Mouse (Mus musculus): Measurements from ENCODE around the gene Rab3c. TPM values are rescaled to one million over a fixed set of nuclear protein-coding genes. Genes with fewer than 3 reads are reported as not detected.

Rab3c gene
- polyA plus RNA-seq, 1 experiment: not detected

DNA sequence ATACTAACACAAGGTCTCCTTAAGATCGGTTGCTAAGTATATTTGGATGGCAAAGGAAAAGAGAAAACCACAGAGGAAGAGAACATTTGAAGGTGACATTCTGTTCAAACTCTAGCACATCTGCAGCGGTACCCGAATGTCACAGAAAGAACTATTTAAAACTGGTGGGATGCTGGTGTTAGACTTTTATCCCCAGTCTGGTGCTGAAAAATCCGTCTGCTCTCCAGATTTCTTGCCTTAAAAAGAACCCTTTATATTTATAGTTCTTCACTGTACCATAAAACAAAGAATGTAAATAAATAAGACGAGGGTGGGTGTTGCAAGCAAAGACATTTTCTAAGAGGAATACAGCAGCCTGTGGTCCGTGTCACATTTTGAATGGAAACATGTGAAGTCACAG lies 105.1 kb downstream of the Rab3c start:
- Histone ChIP-seq H3K27ac (ENCODE audit: insufficient read depth, low read length) (no peak overlapping the region), H3K4me3 (ENCODE audit: low read depth, low read length) (no peak overlapping the region), H3K27me3 (ENCODE audit: control insufficient read depth, insufficient read depth, low read length, poor library complexity, severe bottlenecking) (no peaks in the 10 kb centered on the region), H3K9me3 (replicated peaks; ENCODE audit: control insufficient read depth, insufficient read depth, low read length, poor library complexity, severe bottlenecking) (no peaks in the 10 kb centered on the region), H3K4me1 (ENCODE audit: control insufficient read depth, insufficient read depth, low read length) (no peaks in the 10 kb centered on the region), H3K9ac (ENCODE audit: low read depth, poor library complexity, severe bottlenecking) (no peak overlapping the region), H3K36me3 (ENCODE audit: control insufficient read depth, insufficient read depth, low read length, poor library complexity, severe bottlenecking) (no peaks in the 10 kb centered on the region)
- TF ChIP-seq POLR2A (IDR thresholded peaks at IDR 0.05; ENCODE audit: insufficient read depth, low read length) (no peak), EP300 (IDR thresholded peaks at IDR 0.05; ENCODE audit: insufficient read depth, low read depth, low read length) (no peak), CTCF (IDR thresholded peaks at IDR 0.05; ENCODE audit: low read depth, low read length) (no peak)

DNA sequence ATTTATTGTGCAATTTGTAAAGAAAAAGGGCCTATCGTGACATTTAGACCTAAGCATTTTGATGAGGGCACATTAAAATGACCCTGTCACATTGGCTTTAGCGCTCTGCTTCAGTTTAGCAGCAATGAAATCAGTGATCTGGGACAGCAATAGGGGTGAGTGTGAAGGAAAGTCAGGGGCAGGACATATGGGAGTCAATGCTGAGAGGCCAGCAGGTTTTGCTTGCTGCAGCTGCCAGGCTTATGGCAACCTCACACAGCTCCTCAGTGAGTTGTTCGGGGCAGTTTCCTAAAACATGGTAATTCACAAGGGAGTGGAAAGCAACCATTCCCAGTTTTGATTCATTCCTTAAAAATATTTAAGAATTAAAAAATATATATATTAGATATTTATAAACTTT lies 111.1 kb downstream of the Rab3c start:
- Histone ChIP-seq H3K9me3 (replicated peaks; ENCODE audit: control insufficient read depth, insufficient read depth, low read length, poor library complexity, severe bottlenecking) (no peaks in the 10 kb centered on the region), H3K4me3 (ENCODE audit: low read depth, low read length) (no peak overlapping the region), H3K9ac (ENCODE audit: low read depth, poor library complexity, severe bottlenecking) (no peak overlapping the region), H3K27ac (ENCODE audit: insufficient read depth, low read length) (no peak overlapping the region), H3K27me3 (ENCODE audit: control insufficient read depth, insufficient read depth, low read length, poor library complexity, severe bottlenecking) (no peaks in the 10 kb centered on the region), H3K36me3 (ENCODE audit: control insufficient read depth, insufficient read depth, low read length, poor library complexity, severe bottlenecking) (no peaks in the 10 kb centered on the region), H3K4me1 (ENCODE audit: control insufficient read depth, insufficient read depth, low read length) (no peaks in the 10 kb centered on the region)
- TF ChIP-seq CTCF (IDR thresholded peaks at IDR 0.05; ENCODE audit: low read depth, low read length): no peak
- TF ChIP-seq POLR2A (IDR thresholded peaks at IDR 0.05; ENCODE audit: insufficient read depth, low read length): no peak
- TF ChIP-seq EP300 (IDR thresholded peaks at IDR 0.05; ENCODE audit: insufficient read depth, low read depth, low read length): no peak

DNA sequence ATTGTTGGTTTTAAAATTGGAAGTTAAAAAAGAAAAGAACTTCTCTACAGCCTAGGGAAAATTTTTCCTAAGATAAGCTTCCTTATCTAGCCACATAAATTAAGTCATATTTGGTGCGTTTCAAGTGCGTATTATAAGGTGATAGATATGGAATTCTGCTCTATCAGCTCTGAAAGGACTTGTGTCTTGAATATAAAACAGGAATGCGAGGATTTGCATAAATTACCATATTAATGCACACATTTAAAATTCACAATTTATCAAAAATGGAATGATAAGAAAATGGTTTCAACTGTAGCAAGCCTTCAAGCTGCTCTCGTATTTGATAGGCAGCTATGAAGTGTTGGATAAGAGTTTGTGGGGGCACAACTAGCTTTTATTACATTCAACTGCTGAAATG lies 111.6 kb downstream of the Rab3c start:
- Histone ChIP-seq H3K36me3 (ENCODE audit: control insufficient read depth, insufficient read depth, low read length, poor library complexity, severe bottlenecking) (no peaks in the 10 kb centered on the region), H3K4me1 (ENCODE audit: control insufficient read depth, insufficient read depth, low read length) (no peaks in the 10 kb centered on the region), H3K9ac (ENCODE audit: low read depth, poor library complexity, severe bottlenecking) (no peak overlapping the region), H3K4me3 (ENCODE audit: low read depth, low read length) (no peak overlapping the region), H3K27ac (ENCODE audit: insufficient read depth, low read length) (no peak overlapping the region), H3K27me3 (ENCODE audit: control insufficient read depth, insufficient read depth, low read length, poor library complexity, severe bottlenecking) (no peaks in the 10 kb centered on the region), H3K9me3 (replicated peaks; ENCODE audit: control insufficient read depth, insufficient read depth, low read length, poor library complexity, severe bottlenecking) (no peaks in the 10 kb centered on the region)
- no peak for TF ChIP-seq EP300 (IDR thresholded peaks at IDR 0.05; ENCODE audit: insufficient read depth, low read depth, low read length)

DNA sequence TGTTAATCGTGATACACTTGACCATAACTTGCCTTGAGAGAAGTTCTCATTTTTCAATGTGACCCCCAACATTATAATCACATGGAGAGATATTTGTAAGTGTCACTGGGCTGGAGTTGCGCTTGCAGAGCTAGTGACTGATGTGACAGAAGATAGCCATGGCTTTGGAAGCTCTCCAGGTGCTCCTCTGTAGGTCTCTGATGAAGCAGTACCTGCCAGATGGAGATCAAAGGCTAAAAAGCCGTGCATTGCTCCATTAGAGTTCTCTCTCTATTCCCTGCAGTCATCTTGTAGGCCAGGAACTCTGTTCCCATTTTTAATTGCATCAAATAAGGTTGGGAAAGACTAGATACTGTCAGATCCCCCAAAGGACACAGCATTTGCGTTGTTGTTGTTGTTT lies 112.2 kb downstream of the Rab3c start:
- H3K36me3 ChIP-seq (ENCODE audit: control insufficient read depth, insufficient read depth, low read length, poor library complexity, severe bottlenecking): no peaks in the 10 kb centered on the region
- H3K4me1 ChIP-seq (ENCODE audit: control insufficient read depth, insufficient read depth, low read length): no peaks in the 10 kb centered on the region
- no peak overlapping the region for H3K4me3 ChIP-seq (ENCODE audit: low read depth, low read length)
- H3K27me3 ChIP-seq (ENCODE audit: control insufficient read depth, insufficient read depth, low read length, poor library complexity, severe bottlenecking): no peaks in the 10 kb centered on the region
- H3K9ac ChIP-seq (ENCODE audit: low read depth, poor library complexity, severe bottlenecking): no peak overlapping the region
- TF ChIP-seq POLR2A (IDR thresholded peaks at IDR 0.05; ENCODE audit: insufficient read depth, low read length): no peak
- H3K9me3 ChIP-seq (replicated peaks; ENCODE audit: control insufficient read depth, insufficient read depth, low read length, poor library complexity, severe bottlenecking): no peaks in the 10 kb centered on the region
- H3K27ac ChIP-seq (ENCODE audit: insufficient read depth, low read length): no peak overlapping the region

DNA sequence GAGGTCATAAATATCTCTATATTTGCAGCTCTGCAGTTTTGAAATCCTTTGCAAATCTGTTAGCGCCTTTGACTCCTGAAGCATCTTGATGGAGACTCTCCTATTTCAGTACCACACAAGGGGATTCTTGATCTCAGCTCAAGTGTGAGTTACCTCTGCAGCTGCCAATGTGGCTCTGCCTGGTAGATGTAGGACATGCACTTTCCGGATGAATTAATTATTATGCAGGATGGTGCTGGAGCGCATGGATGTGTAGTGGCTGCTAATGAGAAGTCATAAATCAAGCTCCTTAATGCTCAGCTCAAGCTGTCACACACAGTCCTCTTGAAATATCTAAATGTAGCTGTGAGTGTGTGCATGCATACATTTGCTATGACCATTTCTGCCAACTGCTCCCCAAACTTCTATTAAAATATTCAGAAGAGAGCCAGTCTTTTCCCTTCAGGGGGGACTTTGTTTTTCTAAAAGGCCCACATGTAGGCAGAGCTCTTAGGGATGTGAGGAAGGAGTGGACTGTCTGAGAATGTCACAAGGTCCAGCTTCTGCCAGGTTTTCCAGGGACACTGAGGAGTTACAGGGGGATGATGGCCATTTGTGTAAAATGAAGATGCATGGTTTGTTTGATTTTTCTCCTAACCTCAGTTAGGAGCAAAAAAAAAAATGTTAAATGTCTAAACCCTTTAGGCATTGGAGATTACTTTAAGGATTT lies 114.0 kb downstream of the Rab3c start:
- Histone ChIP-seq H3K4me1 (ENCODE audit: control insufficient read depth, insufficient read depth, low read length) (no peaks in the 10 kb centered on the region), H3K9ac (ENCODE audit: low read depth, poor library complexity, severe bottlenecking) (no peak overlapping the region), H3K27me3 (ENCODE audit: control insufficient read depth, insufficient read depth, low read length, poor library complexity, severe bottlenecking) (no peaks in the 10 kb centered on the region), H3K36me3 (ENCODE audit: control insufficient read depth, insufficient read depth, low read length, poor library complexity, severe bottlenecking) (no peaks in the 10 kb centered on the region), H3K9me3 (replicated peaks; ENCODE audit: control insufficient read depth, insufficient read depth, low read length, poor library complexity, severe bottlenecking) (no peaks in the 10 kb centered on the region), H3K27ac (ENCODE audit: insufficient read depth, low read length) (no peak overlapping the region), H3K4me3 (ENCODE audit: low read depth, low read length) (no peak overlapping the region)
- TF ChIP-seq POLR2A (IDR thresholded peaks at IDR 0.05; ENCODE audit: insufficient read depth, low read length): no peak
- TF ChIP-seq EP300 (IDR thresholded peaks at IDR 0.05; ENCODE audit: insufficient read depth, low read depth, low read length): no peak
- no peak for TF ChIP-seq CTCF (IDR thresholded peaks at IDR 0.05; ENCODE audit: low read depth, low read length)

DNA sequence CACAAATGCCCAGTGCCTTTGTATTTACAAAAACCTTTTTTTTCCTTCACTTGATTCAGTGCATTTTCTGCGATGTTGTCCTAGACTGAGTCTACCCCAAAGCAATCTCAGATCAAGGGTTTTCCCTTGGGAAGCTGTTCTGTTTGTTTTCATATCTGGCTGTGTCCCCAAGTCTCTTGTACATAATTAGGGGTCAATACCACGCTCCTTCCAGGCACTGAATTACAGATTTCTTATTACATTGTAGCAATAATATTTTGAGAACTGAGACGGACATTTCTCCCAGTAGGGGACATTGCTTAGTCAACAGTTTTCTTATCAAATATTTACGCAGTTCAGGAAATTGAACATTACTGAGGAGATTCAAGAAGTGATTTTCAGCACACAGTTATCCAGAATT lies 120.8 kb downstream of the Rab3c start:
- H3K4me1 ChIP-seq (ENCODE audit: control insufficient read depth, insufficient read depth, low read length): no peaks in the 10 kb centered on the region
- H3K27me3 ChIP-seq (ENCODE audit: control insufficient read depth, insufficient read depth, low read length, poor library complexity, severe bottlenecking): no peaks in the 10 kb centered on the region
- H3K27ac ChIP-seq (ENCODE audit: insufficient read depth, low read length): no peak overlapping the region
- no peak overlapping the region for H3K4me3 ChIP-seq (ENCODE audit: low read depth, low read length)
- H3K36me3 ChIP-seq (ENCODE audit: control insufficient read depth, insufficient read depth, low read length, poor library complexity, severe bottlenecking): no peaks in the 10 kb centered on the region
- H3K9ac ChIP-seq (ENCODE audit: low read depth, poor library complexity, severe bottlenecking): no peak overlapping the region
- TF ChIP-seq POLR2A (IDR thresholded peaks at IDR 0.05; ENCODE audit: insufficient read depth, low read length) (no peak), EP300 (IDR thresholded peaks at IDR 0.05; ENCODE audit: insufficient read depth, low read depth, low read length) (no peak), CTCF (IDR thresholded peaks at IDR 0.05; ENCODE audit: low read depth, low read length) (no peak)
- no peaks in the 10 kb centered on the region for H3K9me3 ChIP-seq (replicated peaks; ENCODE audit: control insufficient read depth, insufficient read depth, low read length, poor library complexity, severe bottlenecking)

Measured in ES-Bruce4 (cell line).